Mouse (Mus musculus) cerebellum, adult 2 months (tissue): Measurements from ENCODE around the gene Slc38a6.

Experiments
- CTCF ChIP-seq: fragments of 200-500 bp; IDR thresholded peaks from 2 replicates; pipeline ENCODE4 v1.5.1; 2011; ENCODE audit warnings: low read depth, mild to moderate bottlenecking, control low read depth, low read length, moderate library complexity, borderline replicate concordance; ENCODE audit not compliant: insufficient read depth
- POLR2A ChIP-seq: fragments of 200-500 bp; IDR thresholded peaks from 2 replicates; pipeline ENCODE4 v1.6.1; 2011; ENCODE audit warnings: low read length, control low read depth, borderline replicate concordance; ENCODE audit not compliant: insufficient read depth

GRCm38 (mm10) chr12:73363401-73363800 lies 76.8 kb downstream of the Slc38a6 start:
- TF ChIP-seq POLR2A (no peak), CTCF (no peak)
